Mouse (Mus musculus) urinary bladder, postnatal 4 days (tissue): Measurements from ENCODE around the gene E330021D16Rik.
A peak's percentile ranks its signal among the peaks of the same experiment; 100 is the strongest.

Experiments used
- DNase-seq, 2 experiments: peaks; one replicate each; pipeline ENCODE4 v3.0.0; 2021 to 2022; ENCODE audit warnings: low spot score in 2 of 2

E330021D16Rik gene

GRCm38 (mm10) chr6:136422084-136422853 is 6.9 kb upstream of the E330021D16Rik start:
- DNase-seq, result no peak

- DNase-seq, result no peak
These were observed 5.7 kb upstream of the E330021D16Rik start for GRCm38 (mm10) chr6:136421059-136421458.

GRCm38 (mm10) chr6:136418889-136419835 is 3.8 kb upstream of the E330021D16Rik start:
- no peak for DNase-seq

DNA sequence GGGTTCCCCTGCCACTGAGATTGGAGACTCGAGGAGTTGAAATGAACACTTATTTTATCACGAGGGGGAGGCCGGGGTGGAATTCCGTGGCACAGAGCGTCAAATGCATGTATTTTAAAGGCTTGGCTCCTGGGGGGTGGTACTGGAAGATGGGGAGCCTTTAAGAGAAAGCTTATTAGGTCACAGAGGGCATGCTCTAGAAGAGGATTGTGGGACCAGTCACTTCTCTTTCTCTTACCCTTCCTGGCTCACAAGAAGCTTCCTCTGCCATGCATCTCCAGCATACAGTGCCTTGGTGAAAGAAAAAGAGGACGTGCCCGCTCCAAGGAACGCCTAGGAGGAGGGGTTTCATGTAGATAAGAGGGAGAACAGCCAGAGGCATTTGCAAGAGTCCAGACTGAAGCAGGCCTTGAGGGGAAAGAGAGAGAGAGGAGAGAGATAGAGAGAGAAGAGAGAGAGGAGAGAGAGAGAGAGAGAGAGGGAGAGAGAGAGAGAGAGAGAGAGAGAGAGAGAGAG is 3.0 kb upstream of the E330021D16Rik start:
- DNase-seq, result no peak

GRCm38 (mm10) chr6:136417864-136418263 is 2.5 kb upstream of the E330021D16Rik start:
- DNase-seq, result no peak

- no peak for DNase-seq
These were observed 1.5 kb downstream of the E330021D16Rik start for GRCm38 (mm10) chr6:136413856-136414362.

DNA sequence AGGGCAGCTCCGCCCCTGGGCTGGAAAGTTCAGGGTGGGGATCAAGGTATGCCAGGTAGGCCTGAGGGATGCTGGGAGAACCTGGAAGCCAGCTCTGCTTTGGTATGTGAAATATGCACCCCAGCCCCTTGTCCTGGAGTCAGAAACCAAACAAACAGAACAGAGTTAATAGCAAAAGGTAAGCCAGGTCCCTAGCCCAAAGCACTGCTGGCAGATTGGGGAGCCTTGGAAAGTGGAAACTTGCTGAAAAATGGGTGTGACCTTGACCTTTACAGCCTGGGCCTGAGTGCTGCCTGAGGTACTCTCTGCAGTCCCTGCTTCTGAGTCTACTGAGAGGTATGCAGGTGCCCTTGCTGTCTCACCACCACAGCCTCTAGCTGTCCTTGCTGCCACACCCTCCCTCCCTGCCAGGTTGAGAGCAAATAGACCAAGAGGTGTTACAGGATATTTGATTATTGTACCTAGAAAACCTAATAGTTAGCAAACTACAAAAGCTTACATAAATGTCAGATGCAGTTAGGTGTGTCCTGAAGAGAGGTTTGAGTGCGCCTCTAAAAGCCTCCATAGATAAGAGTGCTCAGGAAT is 7.7 kb downstream of the E330021D16Rik start:
- no peak for DNase-seq

- DNase-seq, result no peak
These were observed 18.5 kb downstream of the E330021D16Rik start for GRCm38 (mm10) chr6:136396860-136397259.

GRCm38 (mm10) chr6:136390262-136390661 is 25.1 kb downstream of the E330021D16Rik start:
- DNase-seq, result no peak

DNA sequence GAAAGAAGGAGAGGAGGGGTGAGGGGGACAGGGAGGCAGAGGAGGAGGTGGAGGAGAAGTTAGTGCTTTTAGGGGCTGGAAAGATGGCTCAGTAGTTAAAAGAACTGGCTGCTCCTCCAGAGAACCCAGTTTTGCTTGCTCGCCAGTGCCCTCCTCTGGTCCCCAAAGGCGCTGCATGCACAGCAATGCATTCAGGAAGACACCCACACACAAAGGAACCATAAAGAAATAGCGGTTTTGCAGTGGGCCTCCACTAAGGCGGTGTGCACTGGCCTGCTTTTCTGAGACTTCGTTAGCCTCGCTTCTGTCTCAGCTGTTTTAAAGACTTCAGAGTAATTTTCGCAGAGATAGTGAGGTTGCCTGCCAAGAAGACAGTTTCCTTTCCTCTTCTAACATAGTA is 30.1 kb downstream of the E330021D16Rik start:
- DNase-seq, result no peak

GRCm38 (mm10) chr6:136383218-136383617 is 32.2 kb downstream of the E330021D16Rik start:
- no peak for DNase-seq

DNA sequence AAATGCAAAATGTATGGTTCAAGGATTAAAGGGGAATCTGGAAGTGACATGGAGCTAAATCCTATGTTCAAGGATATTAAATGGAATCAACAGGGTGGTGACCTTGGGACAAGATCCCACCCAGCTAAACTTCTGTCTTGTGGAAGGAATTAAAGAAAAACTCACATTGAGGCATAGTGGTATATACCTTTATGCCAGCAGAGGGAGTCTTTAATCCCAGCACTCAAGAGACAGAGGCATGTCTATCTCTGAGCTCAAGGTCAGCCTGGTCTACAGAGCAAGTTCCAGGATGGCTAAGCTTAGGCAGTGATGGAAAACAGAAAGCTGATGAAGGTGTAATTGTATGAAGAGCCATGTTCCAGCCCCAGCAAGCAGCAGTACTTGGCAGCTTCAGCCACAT is 39.3 kb downstream of the E330021D16Rik start:
- no peak for DNase-seq

- DNase-seq, result no peak
These were observed 50.8 kb downstream of the E330021D16Rik start for GRCm38 (mm10) chr6:136364430-136365098.

- DNase-seq, result no peak
These were observed 51.4 kb downstream of the E330021D16Rik start for GRCm38 (mm10) chr6:136364008-136364407.

GRCm38 (mm10) chr6:136363313-136363712 is 52.1 kb downstream of the E330021D16Rik start:
- DNase-seq, result no peak

GRCm38 (mm10) chr6:136358471-136358870 is 56.9 kb downstream of the E330021D16Rik start:
- DNase-seq, result no peak

GRCm38 (mm10) chr6:136353399-136354184 is 61.8 kb downstream of the E330021D16Rik start:
- peak; percentile 30 to 69 for DNase-seq
